Mouse (Mus musculus) E14TG2a.4 (cell line): ENCODE data around the gene Dbn1.

ENCODE experiments used
- CTCF ChIP-seq: conservative IDR thresholded peaks from 2 replicates; pipeline ENCODE4 v1.5.1; 2014; ENCODE audit warnings: low read length
- POU5F1 ChIP-seq: IDR thresholded peaks from 2 replicates; pipeline ENCODE4 v1.6.1; 2014; ENCODE audit warnings: low read length, borderline replicate concordance

- TF ChIP-seq CTCF (no peak), POU5F1 (no peak)
These were observed 864 bp downstream of the Dbn1 start for GRCm38 (mm10) chr13:55486916-55487577.
